ENCODE assay signal across 14 mouse cellular contexts in genomic region chr12:27563900-27564299, GRCm38 (mm10).
DNase-seq lines count a peak whose midpoint lies in the region; ATAC-seq and TF ChIP-seq lines count a peak whose summit lies in the region.
"Had no signal": no experiment of that assay in that cellular context is flagged by ENCODE, and none has a peak within 500 bp of the region (broad histone marks: within the 10 kb centered on the region; RNA-seq: fewer than 3 reads in every experiment).

No protein-coding gene starts in this region.

- no peak for TF ChIP-seq CTCF in midbrain, postnatal 0 days (IDR thresholded peaks at IDR 0.05)

- WGBS in forebrain, embryonic 13.5 days, result 4% methylated on average over 3 of the region's 3 CpGs
- 8% methylated on average over 3 of the region's 3 CpGs for WGBS in limb, embryonic 10.5 days
- 10% methylated on average over 3 of the region's 3 CpGs for WGBS in midbrain, postnatal 0 days
- WGBS in intestine, embryonic 15.5 days, result 66% methylated on average over 3 of the region's 3 CpGs

- no peaks in the 10 kb centered on the region for H3K36me3 ChIP-seq in forebrain, embryonic 13.5 days (ENCODE audit: poor library complexity, severe bottlenecking)
- H3K36me3 ChIP-seq in limb, embryonic 10.5 days, result no peaks in the 10 kb centered on the region
- no peaks in the 10 kb centered on the region for H3K36me3 ChIP-seq in midbrain, postnatal 0 days (ENCODE audit: insufficient read depth, low read length)
- H3K36me3 ChIP-seq in intestine, embryonic 15.5 days, result no peaks in the 10 kb centered on the region

- H3K4me1 ChIP-seq in forebrain, embryonic 13.5 days, result peaks cover 48% of the 10 kb centered on the region
- peaks cover 55% of the 10 kb centered on the region for H3K4me1 ChIP-seq in limb, embryonic 10.5 days
- H3K4me1 ChIP-seq in midbrain, postnatal 0 days (ENCODE audit: insufficient read depth, low read length), result peaks cover 14% of the 10 kb centered on the region; the same call in 1 of the 2 replicates
- no peaks in the 10 kb centered on the region for H3K4me1 ChIP-seq in intestine, embryonic 15.5 days (replicated peaks)

- ATAC-seq in forebrain, embryonic 13.5 days, result no peak
- no peak for ATAC-seq in midbrain, postnatal 0 days (ENCODE audit: low FRiP score)
- ATAC-seq in intestine, embryonic 15.5 days, result no peak

- H3K9ac ChIP-seq in forebrain, embryonic 13.5 days, result no peak overlapping the region
- no peak overlapping the region for H3K9ac ChIP-seq in midbrain, postnatal 0 days (replicated peaks; ENCODE audit: low read length, poor library complexity, severe bottlenecking)
- no peak overlapping the region for H3K9ac ChIP-seq in intestine, embryonic 15.5 days

- H3K9me3 ChIP-seq in forebrain, embryonic 13.5 days (replicated peaks), result no peaks in the 10 kb centered on the region; the same call in 1 of the 2 replicates
- H3K9me3 ChIP-seq in limb, embryonic 10.5 days (replicated peaks), result no peaks in the 10 kb centered on the region
- no peaks in the 10 kb centered on the region for H3K9me3 ChIP-seq in midbrain, postnatal 0 days (ENCODE audit: low read length)
- H3K9me3 ChIP-seq in intestine, embryonic 15.5 days, result no peaks in the 10 kb centered on the region

- DNase-seq in embryo, embryonic 11 days, result peak; percentile 72
- peak; percentile 63 for DNase-seq in limb, embryonic 10.5 days (ENCODE audit: low spot score)
- no peak for DNase-seq in midbrain, postnatal 0 days (ENCODE audit: low spot score)
- DNase-seq in right cerebral cortex, adult 2 months (ENCODE audit: low spot score in 2 of 2), result no peak
- no peak for DNase-seq in adrenal gland, adult 18-20 months (ENCODE audit: low spot score in 2 of 2)
- DNase-seq in urinary bladder, postnatal 4 days (ENCODE audit: low spot score in 2 of 2), result no peak
- DNase-seq: B cell, adult 2 months; gastrocnemius, postnatal 10 days; kidney, adult 11 months; left cerebral cortex, postnatal 4 days; lung, postnatal 14 days had no signal

- H3K4me3 ChIP-seq in forebrain, embryonic 13.5 days, result no peak overlapping the region
- H3K4me3 ChIP-seq in limb, embryonic 10.5 days, result 0 out of 2 replicates have a peak overlapping the region, but pooled peaks have one; percentile 10
- H3K4me3 ChIP-seq in midbrain, postnatal 0 days (ENCODE audit: low read depth, low read length), result no peak overlapping the region
- no peak overlapping the region for H3K4me3 ChIP-seq in intestine, embryonic 15.5 days (replicated peaks)

- H3K4me2 ChIP-seq in forebrain, embryonic 13.5 days, result no peak overlapping the region
- no peak overlapping the region for H3K4me2 ChIP-seq in midbrain, postnatal 0 days (ENCODE audit: low read depth, low read length, poor library complexity, severe bottlenecking)
- H3K4me2 ChIP-seq in intestine, embryonic 15.5 days (replicated peaks), result no peak overlapping the region

- no peaks in the 10 kb centered on the region for H3K27me3 ChIP-seq in forebrain, embryonic 13.5 days
- H3K27me3 ChIP-seq in limb, embryonic 10.5 days (ENCODE audit: low read depth, poor library complexity, severe bottlenecking), result no peaks in the 10 kb centered on the region
- no peaks in the 10 kb centered on the region for H3K27me3 ChIP-seq in midbrain, postnatal 0 days (ENCODE audit: insufficient read depth, low read length)
- H3K27me3 ChIP-seq in intestine, embryonic 15.5 days (replicated peaks), result no peaks in the 10 kb centered on the region

- peak overlapping the region; percentile 95 for H3K27ac ChIP-seq in forebrain, embryonic 13.5 days
- H3K27ac ChIP-seq in limb, embryonic 10.5 days, result peak overlapping the region; percentile 84
- H3K27ac ChIP-seq in midbrain, postnatal 0 days (ENCODE audit: low read depth, low read length), result peak overlapping the region; percentile 70
- no peak overlapping the region for H3K27ac ChIP-seq in intestine, embryonic 15.5 days
- H3K27ac ChIP-seq: stomach, postnatal 0 days had no signal

Comparison
In these comparisons a context has a peak if more than half of its experiments do, and no peak if none do; other contexts are left out.
1. DNase-seq: peak in embryo, embryonic 11 days (single experiment) and limb, embryonic 10.5 days (single experiment); none in midbrain, postnatal 0 days (single experiment), right cerebral cortex, adult 2 months (0 of 2), adrenal gland, adult 18-20 months (0 of 2) and urinary bladder, postnatal 4 days (0 of 2).